Mouse (Mus musculus): Measurements from ENCODE around the gene Imp3. TPM values are rescaled to one million over a fixed set of nuclear protein-coding genes. Genes with fewer than 3 reads are reported as not detected.
"Not testable (repeated sequence)": the region's sequence is repeated elsewhere in the genome, so short reads cannot be mapped to it uniquely, and the experiment has no call there.

The Imp3 gene
- polyA plus RNA-seq, 1 experiment from 2014 or later: 87.7 TPM

DNA sequence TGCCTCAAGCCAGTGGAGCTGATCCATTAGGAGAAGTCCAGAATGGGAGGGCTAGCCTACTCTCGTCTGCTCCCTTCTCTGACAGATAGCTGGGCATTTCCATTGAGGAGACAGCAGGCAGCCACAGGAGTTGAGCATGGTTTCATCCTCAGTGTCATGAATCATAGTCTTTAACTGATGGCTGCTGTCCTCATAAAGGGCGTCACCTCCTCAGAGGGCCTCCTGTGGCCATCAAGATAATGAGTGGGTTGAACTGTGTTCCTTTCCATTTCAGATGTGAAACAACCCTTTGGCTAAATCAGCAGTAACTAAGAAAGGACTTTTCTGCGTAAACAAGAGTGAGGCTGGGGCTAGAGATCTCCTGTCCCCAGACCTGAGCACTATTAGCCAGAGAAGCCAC, 33.6 kb upstream of the Imp3 start:
- no peak overlapping the region for H3K4me3 ChIP-seq (ENCODE audit: low read depth, low read length)
- no peak for ATAC-seq
- no peak for TF ChIP-seq EP300 (IDR thresholded peaks at IDR 0.05)
- no peak for TF ChIP-seq CTCF (IDR thresholded peaks at IDR 0.05)
- no peak overlapping the region for H3K27ac ChIP-seq (ENCODE audit: low read length)
- DNase-seq (ENCODE audit: low spot score): no peak
- no peak overlapping the region for H3K9ac ChIP-seq (replicated peaks; ENCODE audit: low read depth)
- 86% methylated on average over 3 of the region's 3 CpGs for WGBS
- no peak overlapping the region for H3K4me2 ChIP-seq (replicated peaks; ENCODE audit: low read depth, low read length)
- H3K36me3 ChIP-seq (ENCODE audit: insufficient read depth, low read length): no peaks in the 10 kb centered on the region
- no peaks in the 10 kb centered on the region for H3K27me3 ChIP-seq (replicated peaks; ENCODE audit: insufficient read depth, low read length)
- H3K9me3 ChIP-seq (ENCODE audit: low read length): no peaks in the 10 kb centered on the region
- H3K4me1 ChIP-seq (ENCODE audit: insufficient read depth, low read depth, low read length): no peaks in the 10 kb centered on the region

DNA sequence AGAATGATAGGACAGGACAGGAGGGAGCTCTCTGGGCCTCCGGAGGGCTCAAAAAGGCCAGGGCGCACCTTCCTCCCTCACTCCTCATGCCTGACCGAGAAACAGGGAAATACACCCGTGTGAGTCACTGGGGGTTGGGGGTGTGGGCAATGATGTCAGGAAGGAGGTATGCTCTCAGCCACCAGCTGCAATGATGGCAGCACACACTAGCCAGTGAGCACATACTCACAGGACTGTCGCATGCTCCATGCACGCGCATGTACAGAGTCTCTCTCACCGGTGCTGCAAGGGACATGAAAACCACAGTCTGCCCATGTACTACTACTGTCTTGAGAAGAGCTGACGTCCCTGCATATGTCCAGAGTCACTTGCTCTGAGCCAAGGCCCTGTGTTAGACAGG, 29.7 kb upstream of the Imp3 start:
- ATAC-seq: peak; percentile 62
- Histone ChIP-seq H3K4me1 (ENCODE audit: insufficient read depth, low read depth, low read length) (no peaks in the 10 kb centered on the region), H3K9me3 (ENCODE audit: low read length) (no peaks in the 10 kb centered on the region), H3K4me2 (replicated peaks; ENCODE audit: low read depth, low read length) (no peak overlapping the region), H3K27me3 (replicated peaks; ENCODE audit: insufficient read depth, low read length) (no peaks in the 10 kb centered on the region), H3K27ac (ENCODE audit: low read length) (no peak overlapping the region), H3K9ac (replicated peaks; ENCODE audit: low read depth) (no peak overlapping the region), H3K36me3 (ENCODE audit: insufficient read depth, low read length) (no peaks in the 10 kb centered on the region), H3K4me3 (ENCODE audit: low read depth, low read length) (no peak overlapping the region)
- 71% methylated on average over 9 of the region's 9 CpGs for WGBS
- peak; percentile 48 for DNase-seq (ENCODE audit: low spot score)
- no peak for TF ChIP-seq CTCF (IDR thresholded peaks at IDR 0.05)

- not testable (repeated sequence) for H3K4me2 ChIP-seq (replicated peaks; ENCODE audit: low read depth, low read length); H3K27me3 ChIP-seq (replicated peaks; ENCODE audit: insufficient read depth, low read length); DNase-seq (ENCODE audit: low spot score); H3K9ac ChIP-seq (replicated peaks; ENCODE audit: low read depth); H3K4me3 ChIP-seq (ENCODE audit: low read depth, low read length); H3K4me1 ChIP-seq (ENCODE audit: insufficient read depth, low read depth, low read length); ATAC-seq; H3K36me3 ChIP-seq (ENCODE audit: insufficient read depth, low read length); H3K9me3 ChIP-seq (ENCODE audit: low read length); H3K27ac ChIP-seq (ENCODE audit: low read length)
- WGBS: 32% methylated on average over 4 of the region's 4 CpGs
These were observed 27.3 kb upstream of the Imp3 start for GRCm38 (mm10) chr9:56909991-56910390.

DNA sequence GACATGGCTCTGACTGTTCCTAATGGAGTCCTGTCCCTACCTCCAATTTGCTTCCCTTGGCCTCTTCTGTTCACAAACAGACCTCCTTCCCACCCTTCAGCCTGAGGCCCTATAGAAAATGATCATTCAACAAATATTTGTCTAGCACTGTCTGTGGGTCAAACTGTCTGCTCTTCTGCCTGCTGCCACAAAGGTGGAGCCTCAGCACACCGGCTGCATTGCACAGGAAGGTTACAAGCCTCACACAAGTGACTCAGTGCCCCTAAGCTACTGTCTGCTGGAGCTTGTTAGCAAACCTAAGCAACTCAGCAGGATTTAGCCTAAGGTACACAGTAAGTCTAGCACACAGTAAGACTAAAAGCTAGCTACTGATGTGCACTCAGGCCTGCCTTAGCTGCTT, 26.3 kb upstream of the Imp3 start:
- ATAC-seq (no peak), DNase-seq (ENCODE audit: low spot score) (no peak)
- H3K9ac ChIP-seq (replicated peaks; ENCODE audit: low read depth): no peak overlapping the region
- H3K27ac ChIP-seq (ENCODE audit: low read length): no peak overlapping the region
- H3K9me3 ChIP-seq (ENCODE audit: low read length): no peaks in the 10 kb centered on the region
- no peak overlapping the region for H3K4me2 ChIP-seq (replicated peaks; ENCODE audit: low read depth, low read length)
- 21% methylated on average over 1 of the region's 1 CpGs for WGBS
- H3K27me3 ChIP-seq (replicated peaks; ENCODE audit: insufficient read depth, low read length): no peaks in the 10 kb centered on the region
- no peak overlapping the region for H3K4me3 ChIP-seq (ENCODE audit: low read depth, low read length)
- H3K4me1 ChIP-seq (ENCODE audit: insufficient read depth, low read depth, low read length): no peaks in the 10 kb centered on the region
- no peak for TF ChIP-seq CTCF (IDR thresholded peaks at IDR 0.05)
- no peaks in the 10 kb centered on the region for H3K36me3 ChIP-seq (ENCODE audit: insufficient read depth, low read length)

DNA sequence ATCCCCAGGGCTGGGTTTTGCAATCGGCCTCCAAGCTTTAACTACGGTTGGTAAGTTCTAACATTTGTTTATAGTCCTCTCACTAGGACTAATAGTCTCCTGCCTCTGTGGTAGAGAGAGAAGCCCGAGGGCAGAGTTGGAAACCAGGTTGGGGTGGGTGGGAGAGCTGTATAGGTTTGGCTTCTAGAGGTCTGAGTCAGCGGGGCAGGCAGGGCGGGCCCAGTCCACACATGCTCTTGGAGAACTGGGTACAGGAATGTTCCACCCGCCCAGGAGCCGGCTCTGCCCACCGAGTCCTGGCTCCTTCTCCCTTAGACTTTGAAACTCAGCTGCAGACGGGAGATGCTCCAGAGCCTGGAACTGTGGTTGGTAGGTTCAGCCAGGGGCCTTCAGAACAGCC, 23.3 kb upstream of the Imp3 start:
- Histone ChIP-seq H3K4me2 (replicated peaks; ENCODE audit: low read depth, low read length) (no peak overlapping the region), H3K27me3 (replicated peaks; ENCODE audit: insufficient read depth, low read length) (no peaks in the 10 kb centered on the region), H3K4me1 (ENCODE audit: insufficient read depth, low read depth, low read length) (no peaks in the 10 kb centered on the region), H3K27ac (ENCODE audit: low read length) (no peak overlapping the region), H3K9me3 (ENCODE audit: low read length) (no peaks in the 10 kb centered on the region), H3K9ac (replicated peaks; ENCODE audit: low read depth) (no peak overlapping the region), H3K36me3 (ENCODE audit: insufficient read depth, low read length) (peaks cover 12% of the 10 kb centered on the region; the same call in 1 of the 2 replicates), H3K4me3 (ENCODE audit: low read depth, low read length) (no peak overlapping the region)
- no peak for DNase-seq (ENCODE audit: low spot score)
- 0 out of 2 replicates have a peak, but pooled peaks have one; percentile 32 for ATAC-seq
- no peak for TF ChIP-seq EP300 (IDR thresholded peaks at IDR 0.05)
- no peak for TF ChIP-seq CTCF (IDR thresholded peaks at IDR 0.05)
- 73% methylated on average over 8 of the region's 9 CpGs for WGBS

- TF ChIP-seq CTCF (IDR thresholded peaks at IDR 0.05) (no peak), EP300 (IDR thresholded peaks at IDR 0.05) (no peak)
- H3K9me3 ChIP-seq (ENCODE audit: low read length): no peaks in the 10 kb centered on the region
- DNase-seq (ENCODE audit: low spot score): no peak
- no peak overlapping the region for H3K9ac ChIP-seq (replicated peaks; ENCODE audit: low read depth)
- no peak overlapping the region for H3K4me2 ChIP-seq (replicated peaks; ENCODE audit: low read depth, low read length)
- 79% methylated on average over 1 of the region's 1 CpGs for WGBS
- H3K4me3 ChIP-seq (ENCODE audit: low read depth, low read length): no peak overlapping the region
- peak; percentile 21 for ATAC-seq
- H3K27ac ChIP-seq (ENCODE audit: low read length): no peak overlapping the region
- H3K36me3 ChIP-seq (ENCODE audit: insufficient read depth, low read length): peaks cover 12% of the 10 kb centered on the region; the same call in 1 of the 2 replicates
- H3K4me1 ChIP-seq (ENCODE audit: insufficient read depth, low read depth, low read length): no peaks in the 10 kb centered on the region
- H3K27me3 ChIP-seq (replicated peaks; ENCODE audit: insufficient read depth, low read length): no peaks in the 10 kb centered on the region
These were observed 22.2 kb upstream of the Imp3 start for GRCm38 (mm10) chr9:56915116-56915515.

GRCm38 (mm10) chr9:56915695-56916410, 21.4 kb upstream of the Imp3 start:
- TF ChIP-seq EP300 (IDR thresholded peaks at IDR 0.05) (no peak), CTCF (IDR thresholded peaks at IDR 0.05) (no peak)
- Histone ChIP-seq H3K9me3 (ENCODE audit: low read length) (no peaks in the 10 kb centered on the region), H3K27ac (ENCODE audit: low read length) (no peak overlapping the region), H3K4me1 (ENCODE audit: insufficient read depth, low read depth, low read length) (no peaks in the 10 kb centered on the region), H3K27me3 (replicated peaks; ENCODE audit: insufficient read depth, low read length) (no peaks in the 10 kb centered on the region), H3K9ac (replicated peaks; ENCODE audit: low read depth) (no peak overlapping the region), H3K4me3 (ENCODE audit: low read depth, low read length) (no peak overlapping the region), H3K36me3 (ENCODE audit: insufficient read depth, low read length) (peaks cover 12% of the 10 kb centered on the region; the same call in 1 of the 2 replicates), H3K4me2 (replicated peaks; ENCODE audit: low read depth, low read length) (no peak overlapping the region)
- DNase-seq (ENCODE audit: low spot score) (no peak), ATAC-seq (no peak)
- WGBS: 67% methylated on average over 5 of the region's 5 CpGs

Data from lung, postnatal 0 days (tissue).